Mouse (Mus musculus) embryonic facial prominence, embryonic 10.5 days (tissue): ENCODE data around the gene Tvp23b. TPM values are rescaled to one million over a fixed set of nuclear protein-coding genes. Genes with fewer than 3 reads are reported as not detected.

Source experiments
- DNase-seq: peaks from one replicate; pipeline ENCODE4 v3.0.0-alpha.2; 2017; ENCODE audit warnings: low spot score
- H3K27ac ChIP-seq: fragments of 300-500 bp; sonication (generic); replicated peaks from 2 replicates; pipeline ENCODE4 v1.5.1; 2016; ENCODE audit warnings: mild to moderate bottlenecking
- H3K27me3 ChIP-seq: fragments of 300-500 bp; sonication (generic); replicated peaks from 2 replicates; pipeline ENCODE4 v1.6.1; 2016; ENCODE audit warnings: low read depth, mild to moderate bottlenecking; ENCODE audit not compliant: poor library complexity, severe bottlenecking
- H3K36me3 ChIP-seq: fragments of 300-500 bp; sonication (generic); replicated peaks from 2 replicates; pipeline ENCODE4 v1.6.1; 2016; ENCODE audit warnings: mild to moderate bottlenecking, moderate library complexity
- H3K4me1 ChIP-seq: fragments of 300-500 bp; sonication (generic); 2 replicates; pipeline ENCODE4 v1.6.1; 2016
- H3K4me3 ChIP-seq: fragments of 300-500 bp; sonication (generic); 2 replicates; pipeline ENCODE4 v1.5.1; 2016; ENCODE audit warnings: mild to moderate bottlenecking, moderate library complexity
- H3K9me3 ChIP-seq: fragments of 300-500 bp; sonication (generic); 2 replicates; pipeline ENCODE4 v1.6.1; 2016; ENCODE audit warnings: mild to moderate bottlenecking
- WGBS: fragments of 180-500 bp; shearing (Covaris S2); methylation state at CpG from one replicate; pipeline ENCODE4 v1.1.7; 2016; 5-methylcytosine and 5-hydroxymethylcytosine counted together
- polyA plus RNA-seq: library from polyadenylated mRNA; unstranded; fragments of >200 nt; fragmentation: Nextera tagmentation; extraction: Ambion mirVana; gene quantifications from 2 replicates; pipeline ENCODE4 v1.2.1, GENCODE M21; 2016

Gene Tvp23b
- polyA plus RNA-seq, 1 experiment from 2014 or later, result 50.0 TPM

- H3K36me3 ChIP-seq, result no peaks in the 10 kb centered on the region
- H3K9me3 ChIP-seq, result peaks cover 10% of the 10 kb centered on the region; the same call in 1 of the 2 replicates
- H3K4me3 ChIP-seq, result no peak overlapping the region
- H3K27ac ChIP-seq, result no peak overlapping the region
- 84% methylated on average over 8 of the region's 8 CpGs for WGBS
- no peak for DNase-seq
- no peaks in the 10 kb centered on the region for H3K27me3 ChIP-seq
- H3K4me1 ChIP-seq, result no peaks in the 10 kb centered on the region
These were observed 78.4 kb downstream of the Tvp23b start for GRCm38 (mm10) chr11:62957626-62958180.

DNA sequence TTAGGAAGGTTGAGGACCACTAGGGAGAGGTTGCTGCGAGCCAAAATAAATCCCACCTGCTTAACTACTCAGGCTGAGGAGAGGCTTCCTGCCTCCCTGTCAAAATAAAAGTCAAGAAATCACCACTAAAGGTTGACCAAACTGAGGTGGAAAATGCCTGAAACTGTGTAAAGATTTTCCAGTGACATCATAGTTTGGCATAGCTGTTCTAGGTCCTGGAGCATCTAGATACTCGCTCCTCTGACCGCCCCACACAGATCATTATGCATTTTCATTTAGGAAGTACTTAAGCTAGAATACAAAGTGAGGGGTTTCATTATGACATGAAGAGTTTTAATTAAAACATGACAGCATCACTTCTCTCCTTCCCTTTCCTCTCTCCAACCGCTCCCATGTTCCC lies 84.0 kb downstream of the Tvp23b start:
- Histone ChIP-seq H3K9me3 (no peaks in the 10 kb centered on the region), H3K4me1 (peaks cover 24% of the 10 kb centered on the region), H3K36me3 (no peaks in the 10 kb centered on the region), H3K4me3 (no peak overlapping the region), H3K27me3 (no peaks in the 10 kb centered on the region; the same call in 1 of the 2 replicates), H3K27ac (no peak overlapping the region)
- no peak for DNase-seq
- WGBS, result 76% methylated on average over 4 of the region's 4 CpGs

- Histone ChIP-seq H3K4me1 (peaks cover 24% of the 10 kb centered on the region), H3K9me3 (no peaks in the 10 kb centered on the region), H3K36me3 (no peaks in the 10 kb centered on the region), H3K4me3 (peak overlapping the region; percentile 50), H3K27me3 (no peaks in the 10 kb centered on the region; the same call in 1 of the 2 replicates), H3K27ac (peak overlapping the region; percentile 92)
- no peak for DNase-seq
- 32% methylated on average over 3 of the region's 3 CpGs for WGBS
These were observed 87.1 kb downstream of the Tvp23b start for GRCm38 (mm10) chr11:62966424-62966764.

Other genes with a start within 250 kb of the Tvp23b start
- gene Lrrc75a, start 230.9 kb upstream of the Tvp23b start, polyA plus RNA-seq, result 11.2 and 12.9 TPM in 2 replicates
- 41.9 and 44.2 TPM in 2 replicates for gene Mmgt2, start 230.8 kb upstream of the Tvp23b start, polyA plus RNA-seq
- gene Zfp287, start 147.6 kb upstream of the Tvp23b start, polyA plus RNA-seq, result 13.0 and 14.3 TPM in 2 replicates
- not detected in 2 replicates for gene Gm10428, start 126.4 kb upstream of the Tvp23b start, polyA plus RNA-seq
- 25.6 and 28.5 TPM in 2 replicates for gene Zfp286, start 90.0 kb upstream of the Tvp23b start, polyA plus RNA-seq
- gene Trim16, start 59.2 kb upstream of the Tvp23b start, polyA plus RNA-seq, result 2.9 and 3.7 TPM in 2 replicates
- 0.40 and 0.81 TPM in 2 replicates for gene Fbxw10, start 32.4 kb upstream of the Tvp23b start, polyA plus RNA-seq
- 0.29 TPM in 1 of 2 replicates, not detected in the other for gene Cdrt4, start 71.7 kb downstream of the Tvp23b start, polyA plus RNA-seq
- not detected in 2 replicates for gene Tekt3, start 182.2 kb downstream of the Tvp23b start, polyA plus RNA-seq
- gene Pmp22, start 249.5 kb downstream of the Tvp23b start, polyA plus RNA-seq, result 30.0 and 33.5 TPM in 2 replicates